Mouse (Mus musculus) bone marrow macrophage, adult 2 months (primary cell): Measurements from ENCODE around the gene Igsf3.

Experiments
- CTCF ChIP-seq: IDR thresholded peaks from 2 replicates; pipeline ENCODE4 v1.5.1; 2012; ENCODE audit warnings: low read depth, mild to moderate bottlenecking, low read length, moderate library complexity
- POLR2A ChIP-seq: IDR thresholded peaks from 2 replicates; pipeline ENCODE4 v1.6.1; 2012; ENCODE audit warnings: mild to moderate bottlenecking, low read depth, low read length, borderline replicate concordance

GRCm38 (mm10) chr3:101376538-101377247 lies at the start of gene Igsf3:
- no peak for TF ChIP-seq POLR2A
- no peak for TF ChIP-seq CTCF
